Mouse (Mus musculus) liver, embryonic 15.5 days (tissue): ENCODE measurements around the gene Fzd9. TPM values are rescaled to one million over a fixed set of nuclear protein-coding genes. Genes with fewer than 3 reads are reported as not detected.

Experiments
- ATAC-seq: fragments of 200-750 bp; cut with Nextera tagmentation; 2 replicates; pipeline ENCODE4 v1.8.0; 2017; ENCODE audit warnings: moderate number of reproducible peaks, mild to moderate bottlenecking, moderate library complexity; ENCODE audit not compliant: insufficient read depth
- H3K27ac ChIP-seq: fragments of 300-500 bp; sonication (generic); replicated peaks from 2 replicates; pipeline ENCODE4 v1.5.1; 2015; ENCODE audit warnings: mild to moderate bottlenecking, inconsistent platforms
- H3K27me3 ChIP-seq: fragments of 300-500 bp; sonication (generic); 2 replicates; pipeline ENCODE4 v1.6.1; 2015; ENCODE audit warnings: mild to moderate bottlenecking, inconsistent platforms
- H3K36me3 ChIP-seq: fragments of 300-500 bp; sonication (generic); replicated peaks from 2 replicates; pipeline ENCODE4 v1.6.1; 2015; ENCODE audit warnings: moderate library complexity, mild to moderate bottlenecking, inconsistent platforms
- H3K4me1 ChIP-seq: fragments of 300-500 bp; sonication (generic); replicated peaks from 2 replicates; pipeline ENCODE4 v1.6.1; 2015; ENCODE audit warnings: inconsistent platforms
- H3K4me2 ChIP-seq: fragments of 300-500 bp; sonication (generic); 2 replicates; pipeline ENCODE4 v1.6.1; 2015; ENCODE audit warnings: moderate library complexity, mild to moderate bottlenecking, inconsistent platforms
- H3K4me3 ChIP-seq: fragments of 300-500 bp; sonication (generic); replicated peaks from 2 replicates; pipeline ENCODE4 v1.5.1; 2015; ENCODE audit warnings: mild to moderate bottlenecking, inconsistent platforms
- H3K9ac ChIP-seq: fragments of 300-500 bp; sonication (generic); 2 replicates; pipeline ENCODE4 v1.6.1; 2015; ENCODE audit warnings: moderate library complexity, mild to moderate bottlenecking, inconsistent platforms
- H3K9me3 ChIP-seq: fragments of 300-500 bp; sonication (generic); replicated peaks from 2 replicates; pipeline ENCODE4 v1.6.1; 2016; ENCODE audit warnings: inconsistent platforms
- WGBS: fragments of 180-500 bp; shearing (Covaris S2); methylation state at CpG from one replicate; pipeline ENCODE4 v1.1.7; 2015; ENCODE audit warnings: mixed read lengths; ENCODE audit not compliant: insufficient replicate concordance; 5-methylcytosine and 5-hydroxymethylcytosine counted together
- polyA plus RNA-seq: library from polyadenylated mRNA; unstranded; fragments of >200 nt; fragmentation: Nextera tagmentation; extraction: Ambion mirVana; gene quantifications from 2 replicates; pipeline ENCODE4 v1.2.1, GENCODE M21; 2015

The Fzd9 gene
- polyA plus RNA-seq, 1 experiment from 2014 or later = 0.55 TPM

DNA sequence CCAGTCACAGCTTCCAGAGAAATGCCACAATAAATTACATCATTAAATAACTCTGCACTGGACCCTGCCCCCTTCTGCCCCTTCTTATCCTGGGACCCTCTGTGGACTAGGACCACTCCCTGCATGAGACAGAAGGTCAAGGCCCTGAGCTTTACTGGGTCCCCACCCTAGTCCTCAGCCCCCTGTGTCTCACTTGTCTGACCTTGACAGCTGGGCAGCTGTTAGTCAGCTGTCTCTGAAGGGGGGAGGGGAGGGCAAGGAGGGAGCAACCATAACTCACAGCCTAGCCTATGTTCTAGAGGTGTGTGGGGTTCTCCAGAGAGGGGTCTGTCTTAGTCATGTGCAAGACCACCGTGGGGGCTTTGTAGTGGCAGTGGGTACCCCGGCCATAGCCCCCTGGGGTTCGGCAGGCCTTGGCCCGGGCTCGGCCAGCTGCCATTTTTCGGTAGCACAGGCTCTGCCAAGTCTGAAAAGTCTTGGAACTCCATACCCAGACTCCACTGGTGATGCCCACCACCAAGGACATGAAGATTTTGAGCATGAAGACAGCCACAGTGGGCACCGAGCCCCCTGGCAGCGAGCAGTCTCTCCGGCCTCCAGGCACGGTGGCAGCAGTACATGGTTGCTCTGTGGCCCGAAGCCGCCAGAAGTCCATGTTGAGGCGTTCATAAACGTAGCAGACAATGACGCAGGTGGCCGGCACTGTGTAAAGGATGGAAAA is 1.9 kb downstream of the Fzd9 start:
- Histone ChIP-seq H3K4me1 (peaks cover 18% of the 10 kb centered on the region), H3K27me3 (peaks cover 52% of the 10 kb centered on the region), H3K4me2 (no peak overlapping the region), H3K4me3 (no peak overlapping the region), H3K27ac (no peak overlapping the region), H3K36me3 (peaks cover 33% of the 10 kb centered on the region), H3K9me3 (no peaks in the 10 kb centered on the region), H3K9ac (no peak overlapping the region)
- no peak for ATAC-seq
- 79% methylated on average over 16 of the region's 16 CpGs for WGBS

DNA sequence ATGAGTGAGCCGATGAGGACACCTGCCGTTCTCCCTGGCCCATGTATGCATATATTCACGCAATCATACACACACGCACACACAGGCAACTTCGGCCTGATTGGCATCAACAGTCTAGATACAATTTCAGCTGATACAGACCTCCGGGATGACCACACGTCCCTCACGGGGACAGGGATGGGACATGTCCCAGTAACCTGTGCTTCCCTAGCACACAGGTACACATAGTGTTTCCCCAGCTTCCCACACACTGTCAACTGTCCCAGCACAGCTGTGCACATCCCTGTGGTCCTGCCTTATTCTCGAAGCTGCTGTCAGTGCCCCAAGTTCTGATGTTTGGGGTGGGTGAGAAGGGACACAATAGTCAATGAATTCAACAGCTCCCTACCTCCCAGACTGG is 3.7 kb downstream of the Fzd9 start:
- WGBS = 69% methylated on average over 9 of the region's 9 CpGs

DNA sequence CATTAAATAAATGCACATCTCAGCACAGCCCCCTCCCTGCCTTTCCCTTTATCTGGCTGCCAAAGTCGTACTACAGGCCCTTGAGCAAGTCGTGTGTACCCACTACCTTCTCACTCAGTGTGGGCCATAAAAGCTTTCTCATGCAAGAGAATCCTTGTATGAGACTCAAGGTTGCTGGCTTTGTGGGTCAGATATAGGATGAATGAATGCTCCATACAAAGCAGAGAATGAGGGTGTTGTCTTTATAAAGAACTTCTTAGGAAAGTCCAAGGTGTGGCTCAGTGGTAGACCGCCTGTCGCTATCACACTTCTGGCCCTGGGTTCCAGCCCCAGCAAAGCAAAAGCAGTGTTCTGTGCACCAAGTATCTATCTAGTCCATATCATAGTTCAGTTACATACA is 4.5 kb downstream of the Fzd9 start:
- H3K9ac ChIP-seq = no peak overlapping the region
- peaks cover 18% of the 10 kb centered on the region for H3K4me1 ChIP-seq
- no peaks in the 10 kb centered on the region for H3K9me3 ChIP-seq
- H3K4me2 ChIP-seq = no peak overlapping the region
- peaks cover 32% of the 10 kb centered on the region for H3K27me3 ChIP-seq
- no peak overlapping the region for H3K27ac ChIP-seq
- H3K4me3 ChIP-seq = no peak overlapping the region
- ATAC-seq = no peak
- H3K36me3 ChIP-seq = peaks cover 59% of the 10 kb centered on the region
- WGBS = 56% methylated on average over 4 of the region's 4 CpGs

More for the DNA sequence above, 3.7 kb downstream of the Fzd9 start:
- no peak overlapping the region for H3K27ac ChIP-seq
- no peaks in the 10 kb centered on the region for H3K9me3 ChIP-seq
- H3K9ac ChIP-seq = no peak overlapping the region
- H3K4me1 ChIP-seq = peaks cover 18% of the 10 kb centered on the region
- H3K4me2 ChIP-seq = no peak overlapping the region
- no peak for ATAC-seq
- H3K4me3 ChIP-seq = no peak overlapping the region
- peaks cover 39% of the 10 kb centered on the region for H3K27me3 ChIP-seq
- H3K36me3 ChIP-seq = peaks cover 51% of the 10 kb centered on the region

DNA sequence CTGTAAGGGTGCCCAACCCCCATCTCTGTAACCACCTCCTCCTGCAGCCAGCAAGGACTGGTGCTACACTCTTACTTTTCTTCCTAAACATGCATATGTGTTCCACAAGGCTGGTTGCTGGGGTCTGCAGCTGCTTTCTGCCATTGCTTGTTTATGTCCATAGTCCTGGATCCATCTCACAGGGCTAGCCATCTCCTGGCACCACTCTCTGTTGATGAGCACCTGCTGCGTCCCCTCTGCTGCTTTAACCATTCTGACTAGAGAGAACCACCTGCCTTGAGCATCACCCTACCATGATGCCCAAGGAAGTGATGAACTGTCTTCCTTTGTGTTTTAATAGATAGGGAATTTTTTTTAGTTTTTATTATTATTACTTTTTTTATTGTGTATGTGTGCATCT is 7.9 kb downstream of the Fzd9 start:
- no peak overlapping the region for H3K9ac ChIP-seq
- H3K4me2 ChIP-seq = no peak overlapping the region
- no peak overlapping the region for H3K27ac ChIP-seq
- ATAC-seq = no peak
- H3K4me3 ChIP-seq = no peak overlapping the region
- H3K4me1 ChIP-seq = no peaks in the 10 kb centered on the region
- peaks cover 93% of the 10 kb centered on the region for H3K36me3 ChIP-seq
- 92% methylated on average over 1 of the region's 1 CpGs for WGBS
- H3K9me3 ChIP-seq = no peaks in the 10 kb centered on the region
- no peaks in the 10 kb centered on the region for H3K27me3 ChIP-seq

DNA sequence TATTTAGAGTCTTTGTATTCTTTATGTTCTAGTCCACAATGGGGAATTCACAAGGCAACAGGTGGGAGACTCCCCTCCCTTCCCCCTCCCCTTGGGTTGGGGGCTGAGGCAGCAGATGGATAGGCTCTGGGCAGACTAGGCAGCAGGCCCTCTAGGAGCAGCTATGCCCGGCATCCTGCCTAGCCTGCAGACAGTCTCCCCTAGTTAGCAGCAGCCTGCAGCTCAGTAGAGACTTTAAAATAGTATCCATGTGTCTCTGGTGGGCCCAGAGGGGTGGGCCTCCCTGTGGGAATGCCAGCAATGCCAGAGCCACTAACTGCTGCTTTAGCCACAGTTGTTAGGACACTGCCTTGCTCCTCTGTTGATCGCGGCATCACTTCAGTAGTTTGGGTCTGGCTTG is 8.4 kb downstream of the Fzd9 start:
- H3K36me3 ChIP-seq = peaks cover 98% of the 10 kb centered on the region
- no peak for ATAC-seq
- H3K4me2 ChIP-seq = no peak overlapping the region
- WGBS = 90% methylated on average over 3 of the region's 3 CpGs
- H3K9ac ChIP-seq = no peak overlapping the region
- no peak overlapping the region for H3K4me3 ChIP-seq
- H3K27ac ChIP-seq = no peak overlapping the region
- no peaks in the 10 kb centered on the region for H3K4me1 ChIP-seq
- no peaks in the 10 kb centered on the region for H3K9me3 ChIP-seq
- H3K27me3 ChIP-seq = no peaks in the 10 kb centered on the region

DNA sequence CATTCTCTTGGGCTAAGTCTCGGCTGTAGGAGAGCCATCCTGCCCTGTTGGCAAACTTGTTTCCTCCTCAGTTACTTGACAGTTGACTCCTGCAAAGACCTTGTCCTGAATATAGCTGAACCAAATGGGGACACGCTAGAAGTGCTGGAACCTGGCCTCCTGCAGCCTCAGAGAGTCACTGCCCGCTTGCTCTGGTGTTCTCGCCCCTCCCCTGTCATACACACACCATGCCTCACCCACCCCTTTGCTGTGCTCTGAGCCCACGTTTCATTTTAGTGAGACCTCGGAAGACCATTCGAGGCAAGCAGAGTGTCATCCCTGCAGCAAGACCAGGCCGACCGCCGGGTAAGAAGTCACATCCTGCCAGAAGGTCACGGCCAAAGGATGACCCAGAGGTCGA is 8.9 kb downstream of the Fzd9 start:
- Histone ChIP-seq H3K36me3 (peaks cover 100% of the 10 kb centered on the region), H3K9ac (no peak overlapping the region)

DNA sequence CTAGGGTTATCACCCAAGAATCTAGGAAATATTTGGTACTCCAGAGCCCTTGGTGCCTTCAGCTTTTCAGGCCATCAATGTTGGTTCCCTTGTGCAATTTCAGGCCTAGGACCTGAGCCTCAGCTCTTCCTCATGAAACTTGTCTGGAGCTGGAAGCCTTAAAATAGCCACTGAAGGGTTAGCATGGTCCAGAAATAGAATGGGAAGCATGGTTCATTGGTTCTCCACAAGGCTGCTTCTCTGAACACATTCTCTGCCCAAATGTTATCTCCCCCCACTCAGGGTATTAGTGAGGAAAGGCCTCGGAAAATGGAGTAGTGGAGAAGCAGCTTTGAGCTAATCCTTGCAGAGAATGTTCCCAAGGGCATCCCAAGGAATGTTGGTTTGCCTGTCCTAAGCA is 9.6 kb downstream of the Fzd9 start:
- Histone ChIP-seq H3K9ac (no peak overlapping the region), H3K4me2 (no peak overlapping the region), H3K27ac (no peak overlapping the region), H3K27me3 (no peaks in the 10 kb centered on the region), H3K9me3 (no peaks in the 10 kb centered on the region), H3K36me3 (peaks cover 100% of the 10 kb centered on the region), H3K4me3 (no peak overlapping the region), H3K4me1 (no peaks in the 10 kb centered on the region)
- 72% methylated on average over 1 of the region's 1 CpGs for WGBS
- no peak for ATAC-seq

More for the DNA sequence above, 8.9 kb downstream of the Fzd9 start:
- Histone ChIP-seq H3K27ac (no peak overlapping the region), H3K4me2 (no peak overlapping the region), H3K27me3 (no peaks in the 10 kb centered on the region), H3K9me3 (no peaks in the 10 kb centered on the region), H3K4me3 (no peak overlapping the region), H3K4me1 (no peaks in the 10 kb centered on the region)
- no peak for ATAC-seq
- WGBS = 82% methylated on average over 12 of the region's 12 CpGs

DNA sequence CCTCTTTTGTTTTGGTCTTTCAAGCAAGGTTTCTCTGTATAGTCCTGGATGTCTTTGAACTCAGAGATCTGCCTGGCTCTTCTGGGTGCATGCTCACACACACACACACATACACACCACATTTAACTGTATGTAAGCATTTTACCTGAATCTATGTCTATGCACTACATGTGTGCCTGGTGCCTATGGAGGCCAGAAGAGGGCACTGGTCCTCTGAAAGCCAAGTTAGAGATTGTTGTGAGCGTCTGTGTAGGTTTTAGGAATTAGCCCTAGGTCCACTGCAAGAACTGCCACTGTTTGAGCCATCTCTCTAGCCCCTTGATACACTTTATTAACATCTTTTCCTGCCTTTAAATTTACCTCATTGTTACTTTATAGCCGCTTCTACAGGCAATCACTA is 12.2 kb downstream of the Fzd9 start:
- Histone ChIP-seq H3K4me3 (no peak overlapping the region), H3K9ac (no peak overlapping the region), H3K4me1 (no peaks in the 10 kb centered on the region), H3K27me3 (no peaks in the 10 kb centered on the region), H3K4me2 (no peak overlapping the region), H3K9me3 (no peaks in the 10 kb centered on the region), H3K27ac (no peak overlapping the region), H3K36me3 (peaks cover 100% of the 10 kb centered on the region)
- WGBS = 81% methylated on average over 2 of the region's 2 CpGs
- no peak for ATAC-seq

DNA sequence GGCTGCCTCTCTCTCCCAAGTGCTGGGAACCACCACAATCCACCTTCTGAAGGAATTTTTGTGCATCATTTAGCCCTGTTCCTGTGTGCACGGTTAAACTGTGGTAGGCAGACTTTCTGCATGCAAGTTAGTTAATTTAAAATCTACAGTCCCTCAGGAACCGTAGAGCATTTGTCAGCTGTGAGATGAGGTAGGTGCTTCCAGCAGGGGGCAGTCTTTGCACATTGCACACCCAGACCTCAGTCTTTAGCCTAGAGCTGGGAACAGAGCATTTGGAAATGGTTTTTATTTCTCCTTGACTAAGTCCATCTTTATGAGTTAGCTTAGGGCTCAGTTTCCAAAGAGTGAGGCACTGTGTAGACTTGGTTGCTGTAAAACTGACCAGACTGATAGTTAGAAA is 14.5 kb downstream of the Fzd9 start:
- peaks cover 100% of the 10 kb centered on the region for H3K36me3 ChIP-seq
- WGBS = 49% methylated on average over 2 of the region's 2 CpGs

DNA sequence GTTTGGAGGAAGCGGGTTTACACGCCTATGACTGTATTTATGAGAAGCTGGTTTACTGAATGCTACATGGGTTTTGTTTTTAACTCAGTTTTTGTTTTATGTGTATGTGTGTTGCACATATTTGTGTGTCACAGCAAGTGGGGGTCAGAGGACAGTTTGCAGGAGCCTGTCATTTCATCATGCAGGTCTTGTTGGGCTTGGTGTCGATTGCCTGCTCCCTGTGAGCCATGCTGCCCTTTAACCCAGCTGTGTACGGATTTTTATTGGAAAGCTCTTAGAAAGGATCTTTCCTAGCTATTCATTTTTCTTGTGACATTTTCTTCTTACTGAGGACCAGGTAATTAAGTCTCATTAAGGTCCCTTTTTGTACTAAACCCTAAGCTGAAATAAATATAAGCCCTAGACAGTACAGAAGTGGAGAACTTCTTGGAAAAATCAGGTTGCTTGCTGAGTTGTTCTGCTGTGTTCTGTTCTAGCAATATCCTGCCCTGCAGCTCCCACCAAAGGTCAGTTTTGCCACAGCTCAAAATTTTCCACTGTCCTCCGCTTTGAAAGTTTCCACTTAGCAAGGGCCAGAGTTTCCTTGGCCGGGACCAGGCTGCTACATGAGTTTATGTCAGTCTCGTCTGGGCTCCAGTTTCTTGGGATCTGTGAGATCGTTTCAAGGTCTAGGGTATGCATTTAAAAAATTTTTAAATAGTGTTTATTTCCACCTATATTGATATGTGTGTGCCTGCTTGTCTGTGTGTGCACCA is 17.7 kb downstream of the Fzd9 start:
- H3K4me2 ChIP-seq = no peak overlapping the region
- H3K27ac ChIP-seq = no peak overlapping the region
- no peak for ATAC-seq
- H3K9ac ChIP-seq = no peak overlapping the region
- H3K9me3 ChIP-seq = no peaks in the 10 kb centered on the region
- WGBS = 82% methylated on average over 8 of the region's 8 CpGs
- no peaks in the 10 kb centered on the region; the same call in 1 of the 2 replicates for H3K4me1 ChIP-seq
- no peaks in the 10 kb centered on the region for H3K27me3 ChIP-seq
- H3K4me3 ChIP-seq = no peak overlapping the region
- peaks cover 99% of the 10 kb centered on the region for H3K36me3 ChIP-seq

More for the DNA sequence above, 14.5 kb downstream of the Fzd9 start:
- Histone ChIP-seq H3K9me3 (no peaks in the 10 kb centered on the region), H3K4me1 (no peaks in the 10 kb centered on the region), H3K27ac (no peak overlapping the region), H3K27me3 (no peaks in the 10 kb centered on the region), H3K9ac (no peak overlapping the region), H3K4me2 (no peak overlapping the region), H3K4me3 (no peak overlapping the region)
- ATAC-seq = no peak; the same call in 1 of the 2 replicates

DNA sequence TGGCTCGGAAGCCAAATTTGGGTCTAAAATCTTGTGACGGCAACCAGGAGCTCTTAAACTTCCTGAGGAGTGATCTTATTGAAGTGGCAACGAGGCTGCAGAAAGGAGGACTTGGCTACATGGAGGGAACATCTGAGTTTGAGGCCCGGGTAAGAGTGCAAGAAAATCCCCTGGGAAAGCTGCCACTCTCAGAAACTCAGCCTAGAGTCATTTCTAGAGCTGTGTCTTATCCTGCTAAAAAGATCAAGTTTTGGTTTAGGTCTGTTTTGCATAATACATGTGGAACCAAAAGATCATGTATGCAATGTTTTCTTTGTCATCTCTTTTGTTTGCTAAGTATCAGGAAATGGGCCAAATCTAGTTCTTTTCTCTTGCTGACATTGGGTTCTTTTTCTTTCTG is 20.8 kb downstream of the Fzd9 start:
- Histone ChIP-seq H3K27me3 (no peaks in the 10 kb centered on the region), H3K27ac (no peak overlapping the region), H3K4me3 (no peak overlapping the region), H3K9me3 (no peaks in the 10 kb centered on the region), H3K4me1 (no peaks in the 10 kb centered on the region; the same call in 1 of the 2 replicates), H3K9ac (no peak overlapping the region), H3K4me2 (no peak overlapping the region), H3K36me3 (peaks cover 97% of the 10 kb centered on the region)
- 84% methylated on average over 4 of the region's 4 CpGs for WGBS
- no peak for ATAC-seq
